Comparison of ENCODE assay signal across 9 mouse cellular contexts in genomic region chrX:96455149-96455548, GRCm38 (mm10). TPM values are rescaled to one million over a fixed set of nuclear protein-coding genes. Genes with fewer than 3 reads are reported as not detected.
DNase-seq lines count a peak whose midpoint lies in the region; ATAC-seq and TF ChIP-seq lines count a peak whose summit lies in the region.
"Had no signal": no experiment of that assay in that cellular context is flagged by ENCODE, and none has a peak within 500 bp of the region (broad histone marks: within the 10 kb centered on the region; RNA-seq: fewer than 3 reads in every experiment).

TSS of gene Heph (plus strand) at chrX:96455359.

- peak within 1 kb of the TSS; percentile 46 for H3K4me2 ChIP-seq in embryonic facial prominence, embryonic 14.5 days (ENCODE audit: low read depth, low read length)
- H3K4me2 ChIP-seq in intestine, postnatal 0 days (replicated peaks; ENCODE audit: low read depth) = peak within 1 kb of the TSS; percentile 48
- H3K4me2 ChIP-seq in midbrain, embryonic 14.5 days (ENCODE audit: low read length) = peak within 1 kb of the TSS; percentile 35

- WGBS in heart, embryonic 10.5 days = 68% methylated on average over 2 of the region's 2 CpGs
- 53% methylated on average over 2 of the region's 2 CpGs for WGBS in embryonic facial prominence, embryonic 14.5 days
- WGBS in intestine, postnatal 0 days = 47% methylated on average over 2 of the region's 2 CpGs
- 64% methylated on average over 2 of the region's 2 CpGs for WGBS in midbrain, embryonic 14.5 days

- no peak for ATAC-seq in embryonic facial prominence, embryonic 14.5 days (ENCODE audit: low read depth)
- peak; percentile 99 for ATAC-seq in intestine, postnatal 0 days
- no peak for ATAC-seq in midbrain, embryonic 14.5 days (ENCODE audit: low FRiP score, low TSS enrichment)
- no peak for ATAC-seq in megakaryocyte progenitor cell, adult 5-6 weeks (replicated peaks; ENCODE audit: poor library complexity)

- H3K36me3 ChIP-seq in heart, embryonic 10.5 days = no peaks in the 10 kb centered on the region
- no peaks in the 10 kb centered on the region for H3K36me3 ChIP-seq in embryonic facial prominence, embryonic 14.5 days (ENCODE audit: control insufficient read depth, insufficient read depth, low read length)
- no peaks in the 10 kb centered on the region for H3K36me3 ChIP-seq in intestine, postnatal 0 days (ENCODE audit: control insufficient read depth, insufficient read depth)
- no peaks in the 10 kb centered on the region for H3K36me3 ChIP-seq in midbrain, embryonic 14.5 days (ENCODE audit: control insufficient read depth, insufficient read depth, low read length)

- peak within 1 kb of the TSS; percentile 50 for H3K4me3 ChIP-seq in heart, embryonic 10.5 days
- H3K4me3 ChIP-seq in embryonic facial prominence, embryonic 14.5 days (ENCODE audit: low read depth, low read length) = peak within 1 kb of the TSS; percentile 43
- H3K4me3 ChIP-seq in intestine, postnatal 0 days (ENCODE audit: low read depth, low read length) = peak within 1 kb of the TSS; percentile 40
- peak within 1 kb of the TSS; percentile 15; the same call in 1 of the 2 replicates for H3K4me3 ChIP-seq in midbrain, embryonic 14.5 days (replicated peaks; ENCODE audit: low read depth, low read length)

- peak within 1 kb of the TSS; percentile 58; the same call in 1 of the 2 replicates for H3K9ac ChIP-seq in embryonic facial prominence, embryonic 14.5 days (ENCODE audit: low read depth, low read length)
- H3K9ac ChIP-seq in intestine, postnatal 0 days (ENCODE audit: low read depth, low read length) = peak within 1 kb of the TSS; percentile 42
- H3K9ac ChIP-seq in midbrain, embryonic 14.5 days (replicated peaks; ENCODE audit: low read length) = no peak within 1 kb of the TSS

- H3K9me3 ChIP-seq in heart, embryonic 10.5 days = no peaks in the 10 kb centered on the region
- H3K9me3 ChIP-seq in embryonic facial prominence, embryonic 14.5 days (ENCODE audit: control insufficient read depth, low read length) = no peaks in the 10 kb centered on the region
- no peaks in the 10 kb centered on the region for H3K9me3 ChIP-seq in intestine, postnatal 0 days (ENCODE audit: control insufficient read depth)
- no peaks in the 10 kb centered on the region for H3K9me3 ChIP-seq in midbrain, embryonic 14.5 days (ENCODE audit: control insufficient read depth, low read length)

- no peak for DNase-seq in heart, embryonic 10.5 days (ENCODE audit: low spot score)
- no peak for DNase-seq in heart, adult 18-20 months
- no peak for DNase-seq in embryonic facial prominence, embryonic 14.5 days (ENCODE audit: low spot score)
- DNase-seq in midbrain, embryonic 14.5 days = no peak
- no peak for DNase-seq in urinary bladder, postnatal 14 days (ENCODE audit: low spot score)
- DNase-seq in frontal cortex, postnatal 25 days (ENCODE audit: low spot score in 2 of 2) = no peak
- DNase-seq: thymus, adult 2 months had no signal

- TF ChIP-seq CTCF in intestine, postnatal 0 days (IDR thresholded peaks at IDR 0.05; ENCODE audit: low read depth) = no peak

- H3K4me1 ChIP-seq in heart, embryonic 10.5 days = no peaks in the 10 kb centered on the region
- H3K4me1 ChIP-seq in embryonic facial prominence, embryonic 14.5 days (ENCODE audit: control insufficient read depth, insufficient read depth, low read length) = no peaks in the 10 kb centered on the region
- H3K4me1 ChIP-seq in intestine, postnatal 0 days (replicated peaks; ENCODE audit: control insufficient read depth, insufficient read depth, low read length) = no peaks in the 10 kb centered on the region
- no peaks in the 10 kb centered on the region for H3K4me1 ChIP-seq in midbrain, embryonic 14.5 days (ENCODE audit: control insufficient read depth, insufficient read depth, low read length)

- no peaks in the 10 kb centered on the region for H3K27me3 ChIP-seq in heart, embryonic 10.5 days (ENCODE audit: insufficient read depth, poor library complexity, severe bottlenecking)
- H3K27me3 ChIP-seq in embryonic facial prominence, embryonic 14.5 days (replicated peaks; ENCODE audit: control insufficient read depth, insufficient read depth, low read length) = no peaks in the 10 kb centered on the region
- no peaks in the 10 kb centered on the region for H3K27me3 ChIP-seq in intestine, postnatal 0 days (replicated peaks; ENCODE audit: control insufficient read depth, insufficient read depth, low read length)
- no peaks in the 10 kb centered on the region for H3K27me3 ChIP-seq in midbrain, embryonic 14.5 days (ENCODE audit: control insufficient read depth, insufficient read depth, low read length)

- peak within 1 kb of the TSS; percentile 73 for H3K27ac ChIP-seq in heart, embryonic 10.5 days
- H3K27ac ChIP-seq in embryonic facial prominence, embryonic 14.5 days (replicated peaks; ENCODE audit: low read depth, low read length) = 0 out of 2 replicates have a peak within 1 kb of the TSS, but pooled peaks have one; percentile 8
- peak within 1 kb of the TSS; percentile 79 for H3K27ac ChIP-seq in intestine, postnatal 0 days (ENCODE audit: low read depth, low read length)
- H3K27ac ChIP-seq in midbrain, embryonic 14.5 days (replicated peaks; ENCODE audit: low read depth, low read length) = no peak within 1 kb of the TSS

RNA-seq across cellular contexts. Expression of gene Heph, which starts in this region (rescaled TPM):
- 13.9 and 14.8 TPM in 2 replicates for polyA plus RNA-seq in heart, embryonic 10.5 days (2016; fragmentation: Nextera tagmentation; extraction: Ambion mirVana)
- total RNA-seq in heart, adult 18-20 months (2021) = 1 to 10 TPM; 1.7 TPM
- 19.3 and 22.6 TPM in 2 replicates for polyA plus RNA-seq in embryonic facial prominence, embryonic 14.5 days (2014; fragmentation: Nextera tagmentation; extraction: Ambion mirVana)
- 43.9 and 48.4 TPM in 2 replicates for polyA plus RNA-seq in intestine, postnatal 0 days (2015; fragmentation: Nextera tagmentation; extraction: Ambion mirVana)
- 2.0 and 6.2 TPM in 2 replicates for polyA plus RNA-seq in midbrain, embryonic 14.5 days (2014; fragmentation: Nextera tagmentation; extraction: Ambion mirVana)
- 0.35 TPM in 1 of 2 replicates, not detected in the other for total RNA-seq in megakaryocyte progenitor cell, adult 5-6 weeks (2015)
- 0.12 TPM in 1 of 2 replicates, not detected in the other for total RNA-seq in megakaryocyte progenitor cell, adult 5-6 weeks (2017)
